Mouse (Mus musculus): Measurements from ENCODE around the gene Slit1. TPM values are rescaled to one million over a fixed set of nuclear protein-coding genes. Genes with fewer than 3 reads are reported as not detected.

Gene Slit1
- polyA plus RNA-seq, 1 experiment from 2014 or later, result 0.12 TPM

- ATAC-seq (ENCODE audit: low read depth) (no peak), DNase-seq (no peak)
- Histone ChIP-seq H3K9me3 (replicated peaks) (no peaks in the 10 kb centered on the region), H3K27me3 (no peaks in the 10 kb centered on the region), H3K4me2 (no peak overlapping the region), H3K4me1 (replicated peaks) (no peaks in the 10 kb centered on the region), H3K9ac (no peak overlapping the region), H3K36me3 (no peaks in the 10 kb centered on the region), H3K4me3 (replicated peaks) (no peak overlapping the region), H3K27ac (no peak overlapping the region)
- 77% methylated on average over 13 of the region's 13 CpGs for WGBS (ENCODE audit: insufficient replicate concordance)
Measured at GRCm38 (mm10) chr19:41617102-41617501, 126.4 kb downstream of the Slit1 start.

DNA sequence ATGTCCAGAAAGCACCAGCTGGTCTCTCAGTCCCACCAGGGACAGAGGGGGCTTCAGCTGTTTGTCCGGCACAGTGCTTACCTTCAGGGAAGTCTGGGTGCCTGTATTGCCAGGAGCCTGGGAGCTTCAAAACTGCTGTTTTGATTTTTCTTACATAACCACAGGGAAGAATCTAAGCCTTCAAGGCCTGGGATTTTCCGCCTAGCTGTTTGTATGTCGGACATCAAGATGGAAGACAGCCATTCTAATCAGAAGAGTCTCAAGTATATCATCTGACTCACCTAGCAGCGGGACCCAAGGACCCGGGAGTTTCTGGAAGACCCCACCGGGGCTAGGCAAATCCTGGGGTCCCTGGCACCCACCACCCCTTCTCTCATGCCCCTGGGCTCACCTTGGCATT lies 127.2 kb downstream of the Slit1 start:
- H3K9ac ChIP-seq, result no peak overlapping the region
- no peak overlapping the region for H3K4me3 ChIP-seq (replicated peaks)
- ATAC-seq (ENCODE audit: low read depth), result no peak
- no peak for DNase-seq
- no peaks in the 10 kb centered on the region for H3K36me3 ChIP-seq
- H3K27me3 ChIP-seq, result no peaks in the 10 kb centered on the region
- H3K4me2 ChIP-seq, result no peak overlapping the region
- no peaks in the 10 kb centered on the region for H3K9me3 ChIP-seq (replicated peaks)
- WGBS (ENCODE audit: insufficient replicate concordance), result 70% methylated on average over 6 of the region's 6 CpGs
- H3K27ac ChIP-seq, result no peak overlapping the region
- no peaks in the 10 kb centered on the region for H3K4me1 ChIP-seq (replicated peaks)

DNA sequence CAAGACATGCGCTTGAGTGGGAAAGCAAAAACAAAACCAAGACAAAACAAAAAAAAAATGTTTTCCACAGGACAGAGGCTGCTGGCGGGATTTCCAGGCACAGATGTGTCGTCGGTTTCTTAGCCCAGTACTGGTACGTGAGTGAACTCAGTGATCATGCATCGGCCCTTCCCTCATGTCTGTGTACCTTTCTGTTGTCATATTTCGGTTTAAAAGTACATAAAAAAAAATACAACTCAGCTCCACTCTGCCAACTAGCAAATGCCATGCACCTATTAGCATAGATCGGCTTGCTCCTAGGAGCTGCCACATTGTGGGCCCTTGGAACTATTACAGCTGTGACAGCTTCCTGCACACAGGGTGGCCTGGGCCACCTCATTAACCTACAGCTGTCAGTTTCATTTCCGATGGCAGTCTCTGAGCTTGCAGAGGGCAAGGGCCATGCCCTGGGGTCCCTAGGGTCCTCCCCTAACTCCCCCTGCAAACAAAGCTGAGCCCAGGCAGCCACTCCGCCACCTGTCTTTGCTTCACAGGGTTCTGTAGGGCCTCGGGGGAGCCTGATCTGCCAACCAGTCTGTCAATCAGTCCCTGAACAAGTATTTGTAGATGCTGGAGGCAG lies 127.8 kb downstream of the Slit1 start:
- WGBS (ENCODE audit: insufficient replicate concordance), result 62% methylated on average over 11 of the region's 11 CpGs
- Histone ChIP-seq H3K4me3 (replicated peaks) (no peak overlapping the region), H3K9ac (no peak overlapping the region), H3K27me3 (no peaks in the 10 kb centered on the region), H3K4me1 (replicated peaks) (no peaks in the 10 kb centered on the region), H3K27ac (no peak overlapping the region), H3K36me3 (no peaks in the 10 kb centered on the region), H3K4me2 (no peak overlapping the region), H3K9me3 (replicated peaks) (no peaks in the 10 kb centered on the region)
- DNase-seq, result no peak
- no peak for ATAC-seq (ENCODE audit: low read depth)

DNA sequence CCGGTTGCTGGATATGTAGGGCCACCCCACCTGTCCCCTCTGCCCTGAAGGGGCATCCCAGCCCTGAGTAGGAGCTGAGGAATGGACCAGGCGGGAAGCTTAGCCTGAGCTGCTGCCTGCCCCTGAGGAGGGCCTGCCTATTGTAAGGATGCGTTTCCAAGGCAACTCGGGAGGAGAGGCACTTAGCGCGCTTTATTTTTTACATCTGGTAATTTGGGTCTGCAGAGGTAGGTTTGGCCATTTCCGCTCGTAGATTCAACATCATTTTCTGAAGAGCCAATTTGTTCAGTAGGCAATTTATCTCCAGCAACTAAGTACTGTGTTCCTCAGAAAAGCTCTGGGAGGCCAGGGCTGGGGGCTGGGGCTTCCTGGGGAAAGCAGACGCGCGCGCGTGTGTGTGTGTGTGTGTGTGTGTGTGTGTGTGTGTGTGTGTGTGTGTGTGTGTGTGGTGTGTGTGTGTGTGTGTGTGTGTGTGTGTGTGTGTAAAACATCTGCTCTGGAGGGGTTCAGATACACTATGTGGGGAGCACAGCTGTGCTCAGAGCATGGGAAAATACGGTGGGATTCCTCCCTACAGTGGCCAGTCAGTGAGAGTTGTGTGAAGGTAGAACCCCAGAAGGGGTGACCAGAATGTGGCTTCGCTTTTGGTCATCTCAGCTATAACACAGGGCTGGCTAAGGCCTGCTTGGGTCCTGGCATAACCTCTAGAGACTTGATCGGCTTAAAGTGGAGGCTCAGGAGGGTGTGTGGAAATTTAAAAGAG lies 130.0 kb downstream of the Slit1 start:
- no peak for DNase-seq
- Histone ChIP-seq H3K4me1 (replicated peaks) (no peaks in the 10 kb centered on the region), H3K4me3 (replicated peaks) (no peak overlapping the region), H3K9ac (no peak overlapping the region), H3K9me3 (replicated peaks) (no peaks in the 10 kb centered on the region), H3K27me3 (no peaks in the 10 kb centered on the region), H3K36me3 (no peaks in the 10 kb centered on the region), H3K27ac (no peak overlapping the region), H3K4me2 (no peak overlapping the region)
- ATAC-seq (ENCODE audit: low read depth), result no peak
- 63% methylated on average over 16 of the region's 16 CpGs for WGBS (ENCODE audit: insufficient replicate concordance)

DNA sequence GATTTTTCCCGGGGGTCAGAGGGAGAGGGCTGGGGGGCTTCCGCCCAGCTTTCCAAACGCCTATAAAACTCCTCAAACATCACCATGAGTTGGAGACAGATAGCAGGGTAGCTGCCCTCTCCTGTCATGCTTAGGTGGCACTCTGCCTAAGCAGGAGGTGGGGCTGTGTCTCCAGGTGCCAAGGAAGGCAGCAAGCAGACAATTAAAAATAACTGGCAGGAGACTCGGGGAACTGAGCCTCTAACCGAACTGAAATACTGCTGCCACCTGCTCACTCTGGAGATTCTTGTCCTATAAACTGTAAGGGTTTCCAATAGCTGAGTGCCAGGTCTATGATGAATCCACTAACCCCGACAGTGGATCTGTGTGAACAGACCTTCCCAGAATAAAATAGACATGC lies 131.8 kb downstream of the Slit1 start:
- WGBS (ENCODE audit: insufficient replicate concordance), result 58% methylated on average over 6 of the region's 6 CpGs

GRCm38 (mm10) chr19:41606208-41606987 lies 137.1 kb downstream of the Slit1 start:
- ATAC-seq (ENCODE audit: low read depth) (no peak), DNase-seq (no peak)

More for the DNA sequence above, 131.8 kb downstream of the Slit1 start:
- no peak overlapping the region for H3K9ac ChIP-seq
- H3K27ac ChIP-seq, result no peak overlapping the region
- H3K36me3 ChIP-seq, result no peaks in the 10 kb centered on the region
- ATAC-seq (ENCODE audit: low read depth) (no peak), DNase-seq (no peak)
- no peaks in the 10 kb centered on the region for H3K4me1 ChIP-seq (replicated peaks)
- H3K4me3 ChIP-seq (replicated peaks), result no peak overlapping the region
- no peaks in the 10 kb centered on the region for H3K9me3 ChIP-seq (replicated peaks)
- no peaks in the 10 kb centered on the region for H3K27me3 ChIP-seq
- H3K4me2 ChIP-seq, result no peak overlapping the region

DNA sequence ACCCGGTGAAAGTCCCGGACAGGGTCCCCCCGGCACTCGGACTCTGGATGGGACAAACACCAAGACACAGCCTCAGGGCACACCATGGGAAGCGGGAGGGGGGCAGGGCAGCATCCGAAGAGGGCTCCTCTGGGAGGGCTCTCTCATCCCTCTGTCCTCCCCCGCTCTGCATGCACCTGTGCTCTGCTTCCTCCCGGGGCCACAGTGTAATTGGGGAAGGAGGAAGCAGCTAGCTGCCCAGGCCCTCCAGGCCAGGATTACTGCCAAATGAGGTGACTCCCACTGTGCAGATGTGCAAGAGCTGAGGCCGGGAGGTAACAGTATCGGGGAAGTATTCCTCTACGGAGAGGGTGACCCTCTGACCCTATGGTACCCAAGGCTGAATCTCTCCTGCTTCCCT lies 142.8 kb downstream of the Slit1 start:
- ATAC-seq (ENCODE audit: low read depth) (no peak), DNase-seq (no peak)
- H3K4me1 ChIP-seq (replicated peaks), result no peaks in the 10 kb centered on the region
- H3K27ac ChIP-seq, result no peak overlapping the region
- 64% methylated on average over 11 of the region's 11 CpGs for WGBS (ENCODE audit: insufficient replicate concordance)
- no peak overlapping the region for H3K4me2 ChIP-seq
- no peak overlapping the region for H3K4me3 ChIP-seq (replicated peaks)
- no peaks in the 10 kb centered on the region for H3K27me3 ChIP-seq
- no peaks in the 10 kb centered on the region for H3K9me3 ChIP-seq (replicated peaks)
- H3K36me3 ChIP-seq, result no peaks in the 10 kb centered on the region
- no peak overlapping the region for H3K9ac ChIP-seq

More at GRCm38 (mm10) chr19:41606208-41606987, 137.1 kb downstream of the Slit1 start:
- Histone ChIP-seq H3K9ac (no peak overlapping the region), H3K9me3 (replicated peaks) (no peaks in the 10 kb centered on the region), H3K36me3 (no peaks in the 10 kb centered on the region), H3K27ac (no peak overlapping the region), H3K4me2 (no peak overlapping the region), H3K27me3 (no peaks in the 10 kb centered on the region), H3K4me1 (replicated peaks) (no peaks in the 10 kb centered on the region), H3K4me3 (replicated peaks) (no peak overlapping the region)
- 72% methylated on average over 10 of the region's 10 CpGs for WGBS (ENCODE audit: insufficient replicate concordance)

DNA sequence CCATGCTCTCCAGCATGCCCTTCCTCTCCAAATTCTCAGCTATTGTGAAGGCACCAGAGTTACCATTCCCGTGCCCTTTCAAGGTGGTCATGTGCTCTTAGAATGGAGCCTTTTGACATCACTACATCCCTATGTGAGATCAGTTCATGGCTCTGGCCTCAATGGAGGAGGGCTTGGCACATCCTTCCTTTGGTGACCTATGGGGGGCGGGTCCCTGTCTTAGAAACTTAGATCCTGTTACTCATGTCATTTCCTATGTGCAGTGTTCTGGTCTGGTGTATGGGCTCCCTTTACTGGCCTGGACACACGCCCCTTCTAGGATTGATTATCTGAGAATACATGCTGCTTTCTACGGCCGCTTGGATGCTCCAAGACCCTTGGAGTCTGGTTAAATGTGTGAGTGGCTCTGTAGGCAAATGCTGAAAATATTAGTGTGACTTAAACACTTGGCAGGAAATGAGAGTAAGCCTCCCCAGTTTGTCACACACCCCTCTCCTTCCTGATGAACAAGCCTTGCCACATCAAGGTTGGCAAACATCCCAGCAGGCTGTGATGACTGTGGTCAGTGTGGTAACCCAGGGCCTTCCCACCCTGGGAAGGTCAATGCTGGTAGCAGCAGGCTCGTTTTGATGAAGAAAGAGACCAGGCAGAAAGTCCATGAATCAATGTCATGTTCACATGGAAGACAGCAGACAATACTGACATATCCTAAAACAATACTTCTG lies 146.1 kb downstream of the Slit1 start:
- Histone ChIP-seq H3K9ac (no peak overlapping the region), H3K27ac (no peak overlapping the region), H3K9me3 (replicated peaks) (no peaks in the 10 kb centered on the region), H3K4me3 (replicated peaks) (no peak overlapping the region), H3K36me3 (no peaks in the 10 kb centered on the region), H3K4me1 (replicated peaks) (no peaks in the 10 kb centered on the region), H3K4me2 (no peak overlapping the region), H3K27me3 (no peaks in the 10 kb centered on the region)
- no peak for DNase-seq
- WGBS (ENCODE audit: insufficient replicate concordance), result 57% methylated on average over 6 of the region's 6 CpGs
- ATAC-seq (ENCODE audit: low read depth), result 0 out of 2 replicates have a peak, but pooled peaks have one; percentile 23

GRCm38 (mm10) chr19:41591808-41592207 lies 151.7 kb downstream of the Slit1 start:
- Histone ChIP-seq H3K9ac (no peak overlapping the region), H3K4me2 (no peak overlapping the region), H3K4me1 (replicated peaks) (no peaks in the 10 kb centered on the region), H3K27me3 (no peaks in the 10 kb centered on the region), H3K36me3 (no peaks in the 10 kb centered on the region), H3K9me3 (replicated peaks) (no peaks in the 10 kb centered on the region), H3K27ac (no peak overlapping the region), H3K4me3 (replicated peaks) (no peak overlapping the region)
- DNase-seq (no peak), ATAC-seq (ENCODE audit: low read depth) (no peak)
- 73% methylated on average over 12 of the region's 12 CpGs for WGBS (ENCODE audit: insufficient replicate concordance)

- Histone ChIP-seq H3K9ac (no peak overlapping the region), H3K9me3 (replicated peaks) (no peaks in the 10 kb centered on the region), H3K36me3 (peaks cover 13% of the 10 kb centered on the region), H3K27ac (no peak overlapping the region), H3K4me3 (replicated peaks) (no peak overlapping the region), H3K4me2 (no peak overlapping the region), H3K27me3 (no peaks in the 10 kb centered on the region), H3K4me1 (replicated peaks) (no peaks in the 10 kb centered on the region)
- no peak for ATAC-seq (ENCODE audit: low read depth)
- no peak for DNase-seq
- 81% methylated on average over 8 of the region's 8 CpGs for WGBS (ENCODE audit: insufficient replicate concordance)
Measured at GRCm38 (mm10) chr19:41589681-41590080, 153.8 kb downstream of the Slit1 start.

DNA sequence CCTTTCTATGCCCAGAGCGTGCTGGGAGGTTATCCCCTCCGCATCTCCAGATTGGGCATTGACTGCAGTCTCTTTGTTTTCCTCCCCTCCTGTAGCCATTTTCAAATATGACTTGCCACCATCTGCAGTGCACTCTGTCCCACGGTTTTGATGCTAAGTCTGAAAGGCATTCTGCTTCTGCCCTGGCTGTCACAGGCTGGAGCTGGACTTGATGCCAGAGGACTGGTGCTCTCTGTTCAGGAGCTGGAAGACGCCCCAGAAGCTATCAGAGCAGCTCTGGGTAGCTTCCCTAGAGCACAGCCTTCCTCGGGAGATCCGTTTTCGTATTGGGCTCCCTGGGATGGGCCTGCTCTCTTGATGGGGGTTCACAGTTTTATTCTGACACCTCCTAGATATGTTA lies 154.4 kb downstream of the Slit1 start:
- Histone ChIP-seq H3K4me1 (replicated peaks) (no peaks in the 10 kb centered on the region), H3K27me3 (no peaks in the 10 kb centered on the region), H3K27ac (no peak overlapping the region), H3K4me3 (replicated peaks) (no peak overlapping the region), H3K4me2 (no peak overlapping the region), H3K36me3 (peaks cover 20% of the 10 kb centered on the region), H3K9me3 (replicated peaks) (no peaks in the 10 kb centered on the region), H3K9ac (no peak overlapping the region)
- ATAC-seq (ENCODE audit: low read depth), result no peak
- no peak for DNase-seq
- 79% methylated on average over 7 of the region's 7 CpGs for WGBS (ENCODE audit: insufficient replicate concordance)

Measured in liver, embryonic 13.5 days (tissue).